Mouse (Mus musculus): ENCODE data around the gene Fam129b. TPM values are rescaled to one million over a fixed set of nuclear protein-coding genes. Genes with fewer than 3 reads are reported as not detected.
"Not testable (repeated sequence)": the region's sequence is repeated elsewhere in the genome, so short reads cannot be mapped to it uniquely, and the experiment has no call there.

The Fam129b gene
- total RNA-seq (2021) = 10 to 100 TPM; 30.8 to 35.5 TPM
- long read RNA-seq, experiment 1, transcript Fam129b-201 (14 exons, 3,714 nt) = major isoform, 7 of 12 reads
- long read RNA-seq, experiment 1, partial matches to known transcripts = 0 of 12 reads
- long read RNA-seq, experiment 1, other reads (novel, unspliced or antisense) = 5 of 12 reads
- long read RNA-seq, experiment 2, transcript Fam129b-201 (14 exons, 3,714 nt) = major isoform, 73 of 94 reads
- long read RNA-seq, experiment 2, partial matches to known transcripts = 18 of 94 reads
- long read RNA-seq, experiment 2, other reads (novel, unspliced or antisense) = 3 of 94 reads

DNA sequence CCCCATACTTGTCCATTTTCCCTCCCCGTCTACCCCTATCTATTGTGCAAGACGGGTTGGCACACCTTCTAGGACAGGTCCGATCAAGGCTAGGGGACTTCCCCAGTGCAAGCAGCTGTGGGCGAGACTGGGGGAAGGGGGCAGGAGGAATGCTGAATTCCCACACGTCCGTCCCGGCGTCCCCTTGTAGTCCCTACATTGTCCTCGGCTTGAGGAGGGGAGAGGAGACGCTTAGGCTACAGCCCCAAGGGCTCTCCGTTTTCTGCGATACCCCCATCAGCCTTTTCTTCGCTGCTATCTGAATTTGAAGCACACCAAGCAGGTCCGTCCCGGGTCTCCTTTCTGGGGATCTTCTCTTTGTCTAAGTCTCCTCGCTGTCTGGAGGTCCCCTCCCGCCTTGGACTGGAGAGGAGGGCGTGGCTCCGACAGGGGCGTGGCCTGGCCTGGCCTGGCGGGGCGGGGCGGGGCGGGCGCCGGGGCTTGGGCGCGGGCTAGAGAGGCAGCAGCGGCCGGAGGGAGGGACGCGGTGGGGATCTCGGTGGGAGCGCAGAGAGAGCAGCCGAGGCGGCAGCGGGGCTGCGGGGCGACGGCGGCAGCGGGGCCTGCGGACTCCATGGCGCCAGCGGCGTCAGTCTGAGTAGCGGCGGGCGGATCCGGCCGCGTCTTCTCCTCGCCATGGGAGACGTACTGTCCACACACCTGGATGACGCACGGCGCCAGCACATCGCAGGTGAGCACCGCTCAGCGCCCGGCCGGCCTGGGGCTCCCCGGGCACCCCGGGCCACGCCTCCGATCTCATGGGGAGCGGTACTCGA lies at the start of gene Fam129b:
Gene Fam129b, plus strand, starts transcription at position 440 of the 815 bp plus-strand sequence.
- peak; percentile 56 to 75 for DNase-seq (ENCODE audit: low spot score in 2 of 2)

DNA sequence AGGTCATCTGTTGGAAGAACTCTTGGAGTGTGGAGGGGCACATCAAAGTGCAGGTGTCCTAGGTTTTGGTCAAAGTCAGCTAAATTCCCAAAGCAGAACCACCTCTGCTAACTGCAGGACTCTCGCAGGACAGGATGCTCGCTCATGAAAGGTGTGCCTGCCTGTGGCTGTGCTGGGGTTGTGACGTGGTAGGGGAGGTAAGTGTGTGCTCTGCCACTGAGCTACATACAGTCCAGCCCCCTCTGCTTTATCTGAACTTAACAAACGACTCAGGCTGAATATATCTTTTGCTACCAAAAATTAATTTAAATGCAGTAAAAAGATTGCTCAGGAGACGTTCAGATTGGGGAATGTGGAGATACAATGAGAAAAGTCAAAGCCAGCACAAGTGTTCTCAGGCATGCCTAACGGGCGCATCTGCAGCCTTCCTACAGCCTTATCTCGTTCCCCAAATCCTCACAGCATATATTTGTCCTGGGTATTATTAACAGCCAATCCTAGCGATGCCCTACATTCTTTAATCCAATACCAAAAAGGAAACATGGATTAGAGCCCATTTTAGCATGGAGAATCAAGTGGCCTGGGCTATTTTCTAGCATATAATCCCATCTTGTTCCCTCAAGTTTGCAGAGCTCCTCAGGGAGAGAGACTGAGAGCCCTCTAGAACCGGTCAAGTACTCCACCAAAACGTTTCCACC lies 46.8 kb upstream of the Fam129b start:
- DNase-seq (ENCODE audit: low spot score in 2 of 2) = no peak

DNA sequence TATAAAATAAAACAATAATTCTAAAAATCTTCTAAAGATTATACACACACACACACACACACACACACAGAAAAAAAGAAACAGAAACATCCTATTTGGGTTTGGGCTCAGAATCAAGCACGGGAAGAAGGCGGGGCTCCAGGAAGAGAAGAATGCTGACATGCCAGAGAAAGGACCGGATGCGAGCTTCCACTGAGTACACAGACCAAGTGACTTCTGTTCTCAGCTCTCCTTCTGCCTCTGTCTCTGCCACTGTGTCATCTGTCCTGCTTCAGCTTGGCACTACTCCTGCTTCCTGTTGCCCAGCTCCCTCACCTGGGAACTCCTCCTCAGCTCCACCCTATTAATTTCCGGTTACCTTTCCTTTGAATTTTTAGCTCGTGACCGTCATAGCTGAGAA lies 41.4 kb upstream of the Fam129b start:
- no peak for DNase-seq (ENCODE audit: low spot score in 2 of 2)

DNA sequence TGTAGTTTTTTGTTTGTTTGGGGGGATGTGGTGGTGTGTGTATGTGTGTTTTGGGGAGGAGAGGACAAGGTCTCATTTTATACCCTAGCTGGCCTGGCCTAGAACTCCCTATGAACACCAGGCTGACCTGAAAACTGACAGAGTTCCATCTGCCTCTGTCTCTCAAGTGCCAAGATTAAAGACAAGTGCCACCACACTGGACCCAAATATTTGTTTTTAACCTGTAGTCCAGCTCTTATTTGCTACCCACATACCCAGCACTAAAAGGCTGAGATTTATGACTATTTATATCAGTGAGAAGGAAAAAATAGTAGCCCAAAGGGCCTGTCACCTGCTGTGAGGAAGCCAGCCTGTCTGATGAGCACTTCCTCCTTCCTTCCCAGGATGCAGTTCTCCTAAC lies 40.3 kb upstream of the Fam129b start:
- no peak for DNase-seq (ENCODE audit: low spot score in 2 of 2)

DNA sequence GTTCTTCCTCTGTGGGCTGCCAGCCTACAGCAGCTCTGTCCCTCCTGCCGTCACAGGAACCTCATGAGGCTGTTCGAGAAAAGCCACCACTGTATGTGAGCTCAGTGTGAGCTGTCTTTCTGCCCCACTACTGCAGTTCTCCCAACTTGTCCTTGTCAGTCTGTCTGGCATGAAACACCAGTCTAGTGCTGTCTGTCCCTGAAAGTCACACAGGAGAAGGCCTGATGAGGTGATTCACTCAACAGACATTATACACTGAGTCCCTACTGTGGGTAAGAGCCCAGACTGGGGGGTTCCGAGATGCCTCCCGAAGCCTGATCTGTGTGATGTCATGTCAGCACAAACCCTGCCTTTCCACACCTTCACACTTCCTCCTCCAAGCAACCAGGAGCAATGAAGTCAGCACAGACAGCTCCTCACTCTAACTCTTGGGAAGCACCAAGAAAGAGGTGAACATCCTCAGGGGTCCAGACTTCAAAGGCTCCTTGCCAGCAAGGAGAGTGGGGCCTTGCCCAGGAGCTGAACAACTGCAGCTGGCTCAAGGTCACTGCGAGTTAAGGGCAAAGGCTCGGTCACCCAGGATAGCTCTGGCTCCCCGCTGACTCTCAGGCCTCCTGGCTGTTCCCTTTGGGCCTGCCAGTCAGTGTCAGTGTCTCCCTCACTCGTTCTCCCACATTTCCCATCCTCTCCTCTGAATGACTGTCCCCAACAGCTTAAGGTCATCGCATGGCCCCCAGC lies 37.6 kb upstream of the Fam129b start:
- no peak for DNase-seq (ENCODE audit: low spot score in 2 of 2)

DNA sequence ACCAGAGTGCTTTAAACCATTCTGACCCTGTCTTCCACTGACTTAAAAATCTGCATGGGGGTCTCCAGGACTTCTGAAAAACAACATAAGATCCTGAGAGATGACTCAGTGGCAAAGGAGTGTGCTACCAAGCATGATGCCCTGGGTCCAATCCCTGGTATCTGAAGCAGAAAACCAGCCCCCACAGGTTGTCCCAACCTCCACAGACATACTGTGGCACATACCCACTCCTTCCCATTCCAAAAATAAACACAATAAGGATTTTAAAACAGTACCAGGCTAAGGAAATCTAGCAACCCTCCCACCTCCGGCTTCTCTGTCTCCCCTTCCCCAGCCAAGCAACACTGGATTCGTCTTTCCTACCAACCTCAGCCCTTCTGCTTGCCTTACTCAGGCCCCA lies 36.7 kb upstream of the Fam129b start:
- DNase-seq (ENCODE audit: low spot score in 2 of 2) = no peak

DNA sequence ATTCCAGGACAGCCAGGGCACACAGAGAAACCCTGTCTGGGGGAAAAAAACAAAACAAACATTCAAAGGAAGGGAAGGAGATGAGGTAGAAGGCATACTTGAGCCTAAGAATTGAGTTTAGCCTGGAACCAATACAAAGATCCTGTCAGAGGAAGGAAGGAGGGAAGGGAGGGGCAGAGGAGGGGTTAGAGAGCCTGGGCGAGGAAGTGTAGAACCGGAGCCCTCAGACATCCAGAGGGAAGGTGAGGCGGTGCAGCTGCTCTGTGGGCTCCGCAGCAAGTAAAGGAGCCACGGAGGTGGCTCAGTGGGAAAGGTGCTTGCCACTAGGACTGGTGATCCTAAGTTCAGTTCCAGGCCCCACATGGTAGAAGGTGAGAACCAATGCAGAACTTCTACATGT lies 34.8 kb upstream of the Fam129b start:
- no peak for DNase-seq (ENCODE audit: low spot score in 2 of 2)

DNA sequence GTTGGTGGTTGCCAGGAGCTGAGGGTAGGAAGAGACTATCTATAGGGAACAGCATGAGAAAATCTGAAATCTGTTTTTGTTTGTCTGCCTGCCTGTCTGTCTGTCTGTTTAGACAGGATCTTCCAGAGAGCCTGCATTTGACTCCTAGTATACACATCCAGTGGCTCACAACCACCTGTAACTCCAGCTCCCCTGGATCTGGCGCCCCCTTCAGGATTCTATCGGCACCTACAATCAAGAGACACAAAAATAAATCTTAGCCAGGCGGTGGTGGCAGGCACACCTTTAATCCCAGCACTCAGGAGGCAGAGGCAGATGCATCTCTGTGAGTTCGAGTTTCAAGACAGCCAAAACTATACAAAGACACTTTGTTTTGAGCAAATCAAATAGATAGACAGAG lies 33.4 kb upstream of the Fam129b start:
- DNase-seq (ENCODE audit: low spot score in 2 of 2) = no peak

DNA sequence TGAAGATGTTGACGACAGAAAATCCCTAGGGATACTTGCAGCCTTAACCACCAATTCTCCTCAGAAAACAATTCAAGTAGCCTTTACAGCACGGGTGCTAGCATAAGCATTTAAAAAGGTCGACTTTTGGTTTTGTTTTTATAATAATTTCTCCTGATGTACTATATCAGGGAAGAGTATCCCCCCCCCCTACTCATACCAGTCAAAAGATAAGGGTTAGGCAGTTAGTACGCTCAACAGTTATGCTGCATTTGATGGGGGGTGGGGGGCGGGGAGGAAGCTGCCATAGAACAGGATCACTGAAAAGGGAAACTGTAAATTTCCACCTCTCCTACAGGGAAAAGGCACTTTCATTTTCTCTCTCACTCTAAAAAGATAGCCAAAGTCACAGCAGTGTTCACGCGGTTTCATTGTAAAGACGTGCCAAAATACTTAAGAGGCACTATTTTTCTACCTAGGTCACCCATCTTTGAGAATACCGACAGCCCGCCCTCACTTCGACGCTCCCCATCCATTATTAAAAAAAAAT lies 30.3 kb upstream of the Fam129b start:
- no peak for DNase-seq (ENCODE audit: low spot score in 2 of 2)

DNA sequence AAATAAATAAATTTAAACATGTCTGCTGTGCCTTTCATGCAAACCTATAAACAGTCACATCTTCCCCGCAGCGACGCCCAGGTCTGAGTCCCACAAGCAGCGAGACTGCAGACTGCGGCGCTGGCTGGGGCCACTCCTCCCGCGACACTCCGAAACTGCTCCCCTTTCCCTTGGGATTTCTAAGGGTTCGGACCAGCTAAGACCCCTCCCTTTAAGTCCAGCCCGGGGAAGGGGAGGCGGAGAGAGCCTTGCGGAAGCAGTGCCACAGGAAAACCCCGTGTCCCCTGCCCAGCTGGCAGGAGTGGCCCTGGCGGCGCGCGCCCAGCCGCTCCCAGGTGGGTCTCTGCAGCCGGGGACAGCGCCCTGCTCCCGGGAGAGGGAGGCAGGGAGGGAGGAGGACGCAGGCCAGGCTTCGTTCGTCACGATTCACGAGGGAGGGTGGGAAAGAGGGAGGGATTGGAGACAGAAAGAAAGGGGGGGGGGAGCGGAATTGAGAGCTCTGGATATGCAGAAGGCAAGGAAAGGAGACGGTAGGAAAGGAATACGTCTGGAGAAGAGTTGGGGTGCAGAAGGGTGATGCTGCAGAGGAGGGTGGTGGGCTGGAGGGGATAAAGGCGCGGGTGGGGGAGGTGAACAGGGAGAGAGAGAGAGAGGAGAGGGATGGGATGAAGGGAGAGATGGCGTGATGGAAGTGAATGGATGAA lies 29.7 kb upstream of the Fam129b start:
- DNase-seq (ENCODE audit: low spot score in 2 of 2) = peak; percentile 24 to 31

DNA sequence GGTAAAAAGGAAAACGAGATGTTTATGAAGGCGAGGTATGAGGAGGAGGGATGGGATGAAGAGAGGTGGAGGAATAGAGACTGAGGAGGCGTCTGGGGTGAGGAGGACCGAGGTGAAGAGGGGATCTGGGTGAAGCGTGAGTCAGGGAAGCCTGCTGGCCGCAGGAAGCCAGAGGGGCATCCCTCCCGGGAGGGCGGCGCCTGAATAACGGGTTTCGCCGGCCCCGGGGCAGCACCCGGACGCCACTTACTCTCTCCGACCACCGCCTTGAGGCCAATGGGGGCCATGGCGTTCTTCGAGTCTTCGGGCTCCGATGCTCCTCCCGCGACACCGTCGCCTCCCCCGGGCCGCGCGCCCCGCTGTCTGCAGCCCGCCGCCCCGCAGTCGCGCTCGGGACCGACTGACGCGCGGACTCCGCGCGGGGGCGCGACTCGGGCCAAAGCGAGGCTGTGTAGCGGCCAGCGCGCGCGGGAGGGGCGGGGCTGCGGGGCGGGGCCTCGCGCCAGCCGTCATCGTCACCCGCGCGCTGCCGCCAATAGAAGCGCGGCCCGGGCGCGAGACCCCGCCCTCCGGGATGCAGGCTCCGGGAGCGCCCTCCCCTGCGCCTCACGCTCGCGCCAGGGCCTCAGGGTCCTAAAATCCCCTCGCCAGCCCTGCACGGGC lies 29.0 kb upstream of the Fam129b start, which contains the start of gene Stxbp1:
Gene Stxbp1, minus strand, starts transcription at position 441 of the 663 bp plus-strand sequence.
- peak; percentile 80 to 88 for DNase-seq (ENCODE audit: low spot score in 2 of 2)

DNA sequence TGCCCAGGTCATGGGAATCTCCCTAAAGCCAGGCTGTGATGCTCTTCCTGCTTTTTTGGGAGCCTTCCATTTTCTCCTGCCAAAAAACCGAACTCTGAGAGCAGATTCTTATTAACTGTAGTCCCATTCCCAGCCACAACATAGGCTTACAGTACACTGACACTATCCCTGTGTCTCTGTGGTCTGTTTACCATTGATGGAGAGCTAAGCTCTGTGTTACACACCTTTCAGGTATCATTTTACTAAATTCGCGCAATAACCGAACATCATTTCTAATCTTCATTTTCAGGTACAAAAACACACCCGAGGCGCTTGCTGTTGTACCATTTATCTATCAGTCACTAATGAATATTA lies 28.5 kb upstream of the Fam129b start:
- DNase-seq (ENCODE audit: low spot score in 2 of 2) = no peak

DNA sequence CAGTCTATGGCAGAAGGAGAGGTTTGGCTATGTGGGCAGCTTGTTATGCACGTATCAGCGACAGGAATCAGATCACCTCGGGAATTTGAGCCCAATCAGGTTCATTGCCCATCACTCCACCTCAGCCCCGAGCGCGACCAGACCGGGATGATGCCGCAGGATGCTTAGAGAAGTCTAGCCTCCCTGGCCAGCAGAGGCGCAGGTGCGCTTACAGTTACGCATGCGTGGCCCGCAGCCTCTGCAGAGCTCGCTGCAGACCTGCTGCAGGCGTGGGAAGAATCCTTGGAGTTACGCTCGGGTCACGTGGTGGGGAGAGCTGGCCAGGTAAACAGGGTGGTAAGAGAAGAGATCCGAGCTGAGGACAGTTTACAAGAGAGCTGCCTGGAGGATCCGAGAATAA lies 23.8 kb upstream of the Fam129b start:
- DNase-seq (ENCODE audit: low spot score in 2 of 2) = no peak

DNA sequence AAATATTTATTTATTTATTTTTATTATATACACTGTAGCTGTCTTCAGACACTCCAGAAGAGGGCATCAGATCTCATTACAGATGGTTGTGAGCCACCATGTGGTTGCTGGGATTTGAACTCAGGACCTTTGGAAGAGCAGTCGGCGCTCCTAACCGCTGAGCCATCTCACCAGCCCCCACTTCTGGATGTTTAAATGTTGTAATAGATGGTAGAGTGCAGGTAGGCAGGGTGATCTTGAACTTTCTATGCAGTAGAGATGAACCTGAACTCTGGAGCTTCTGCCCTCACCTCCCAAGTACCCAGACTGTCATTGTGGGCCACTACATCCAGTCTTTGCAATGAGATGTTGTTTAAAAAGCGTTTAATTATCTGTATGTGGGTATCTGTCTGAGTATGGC lies 22.2 kb upstream of the Fam129b start:
- DNase-seq (ENCODE audit: low spot score in 2 of 2) = not testable (repeated sequence)

DNA sequence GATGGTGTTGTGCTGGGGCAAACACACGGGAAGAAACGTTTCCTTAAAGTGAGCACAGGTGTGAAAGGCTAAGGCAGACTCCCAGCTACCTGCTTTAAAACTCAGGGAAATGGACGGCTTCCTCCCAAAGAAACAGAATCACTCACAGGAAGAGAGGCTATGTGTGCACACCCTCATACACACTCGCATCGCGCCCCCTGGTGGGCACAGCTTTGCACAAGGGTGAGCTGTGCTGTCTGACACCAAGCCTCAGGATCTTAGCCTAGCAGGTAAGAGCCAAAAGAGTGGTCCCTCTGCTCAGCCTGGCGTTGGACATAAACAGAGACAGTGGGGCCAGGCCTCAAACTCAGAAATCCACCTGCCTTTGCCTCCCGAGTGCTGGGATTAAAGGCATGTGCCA lies 21.7 kb upstream of the Fam129b start:
- peak; percentile 84 to 86 for DNase-seq (ENCODE audit: low spot score in 2 of 2)

DNA sequence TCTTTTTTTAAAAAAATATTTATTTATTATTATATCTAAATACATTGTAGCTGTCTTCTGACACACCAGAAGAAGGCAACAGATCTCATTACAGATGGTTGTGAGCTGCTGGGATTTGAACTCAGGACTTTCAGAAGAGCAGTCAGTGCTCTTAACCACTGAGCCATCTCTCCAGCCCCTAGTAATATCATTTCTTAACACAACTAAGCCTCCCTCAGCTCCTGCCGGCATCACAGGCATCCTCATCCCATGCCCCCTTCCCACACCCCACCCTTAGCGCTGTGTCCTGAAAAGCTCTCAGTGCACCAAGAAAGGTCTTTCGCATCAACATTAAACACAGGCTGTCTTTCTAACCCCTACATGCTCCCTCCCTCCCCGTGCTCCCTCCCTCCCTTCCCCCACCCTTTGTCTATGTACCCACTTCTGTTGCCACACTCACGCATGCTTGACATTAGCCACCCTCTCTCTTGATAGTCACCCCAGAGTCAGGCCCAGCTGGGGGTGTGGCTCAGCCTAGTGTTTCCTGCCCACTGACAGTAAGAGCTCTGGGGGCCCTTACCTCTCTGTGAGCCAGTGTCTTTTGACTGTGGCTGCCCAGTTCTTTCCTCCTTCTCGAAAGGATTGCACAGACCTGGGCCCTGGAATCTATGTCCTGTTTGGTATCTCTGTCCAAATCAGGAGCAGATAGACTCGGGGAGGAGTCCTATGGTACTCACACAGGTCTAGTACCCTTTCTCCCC lies 20.7 kb upstream of the Fam129b start:
- no peak for DNase-seq (ENCODE audit: low spot score in 2 of 2)

DNA sequence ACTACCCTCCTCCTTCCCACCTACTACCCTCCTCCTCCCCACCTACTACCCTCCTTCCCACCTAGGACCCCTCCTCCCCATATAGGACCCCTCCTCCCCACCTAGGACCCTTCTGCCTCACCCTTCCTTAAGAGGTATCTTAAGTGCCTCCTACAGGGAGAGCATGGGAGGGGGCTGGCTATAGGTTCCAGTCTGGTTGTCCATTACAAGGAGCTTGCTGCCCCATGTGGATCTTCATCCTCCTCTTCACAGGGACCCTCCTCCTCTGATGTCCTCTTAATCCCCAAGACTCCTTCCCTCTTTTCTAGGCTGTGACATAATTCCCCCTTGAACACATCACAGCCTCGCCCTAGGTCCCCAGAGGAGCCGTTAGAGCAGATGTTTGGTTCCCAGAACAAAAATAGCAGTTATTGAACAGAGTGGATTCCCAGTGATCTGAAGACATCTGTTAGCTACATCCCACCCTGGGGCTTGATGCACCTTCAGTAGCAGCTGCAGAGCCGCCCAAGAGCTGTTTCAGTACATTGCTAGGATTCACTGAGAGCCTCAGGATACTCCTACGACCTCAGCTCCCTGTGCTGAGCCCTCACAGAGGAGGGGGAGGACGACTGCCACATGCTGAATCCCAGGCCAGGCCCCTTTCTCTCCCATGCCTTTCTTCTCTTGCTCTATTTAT lies 20.0 kb upstream of the Fam129b start:
- no peak for DNase-seq (ENCODE audit: low spot score in 2 of 2)

DNA sequence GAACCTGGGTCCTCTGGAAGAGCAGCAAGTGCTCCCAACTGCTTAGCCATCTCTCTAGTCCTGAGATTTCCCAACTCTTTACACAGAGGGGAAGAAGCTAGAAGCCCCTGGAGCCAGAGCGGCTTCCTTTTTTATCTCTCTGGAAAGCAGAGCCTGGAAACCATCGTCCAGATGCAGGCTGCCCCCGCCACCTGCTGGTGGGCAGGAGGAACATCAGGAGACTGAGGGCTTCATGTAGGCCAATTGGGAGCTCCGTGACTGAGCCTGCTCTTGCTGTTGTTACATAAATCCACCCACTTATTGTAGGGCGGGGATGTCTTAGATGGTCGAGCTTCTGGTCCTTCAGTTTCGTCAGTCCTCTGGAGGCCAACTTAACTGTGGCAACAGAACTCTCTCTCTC lies 18.3 kb upstream of the Fam129b start:
- peak in 1 of 2 experiments; percentile 57 for DNase-seq (ENCODE audit: low spot score in 2 of 2)
